Mouse (Mus musculus): ENCODE measurements around the gene Tspan12. TPM values are rescaled to one million over a fixed set of nuclear protein-coding genes. Genes with fewer than 3 reads are reported as not detected.

Tspan12 gene
- polyA plus RNA-seq, 1 experiment from 2014 or later: 69.5 TPM

DNA sequence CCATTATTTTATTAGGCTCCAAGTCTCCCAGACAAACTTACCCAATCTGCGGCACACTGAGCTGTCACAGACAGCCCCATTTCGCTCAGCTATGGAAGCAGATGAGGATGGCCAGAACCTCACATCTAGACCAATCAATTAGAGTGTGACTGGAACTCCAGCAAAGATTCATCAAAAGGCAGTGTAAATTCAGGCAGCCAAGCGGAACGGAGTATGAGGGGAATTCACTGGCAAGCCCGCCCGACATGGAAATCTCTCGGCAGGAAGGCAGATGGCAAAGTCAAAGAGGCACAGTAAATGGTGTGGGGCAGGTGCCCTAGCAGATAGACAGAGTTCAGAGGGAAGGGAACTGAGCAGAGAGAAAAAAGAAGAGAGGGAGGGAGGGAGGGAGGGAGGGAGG, 5.5 kb upstream of the Tspan12 start:
- H3K4me2 ChIP-seq (ENCODE audit: low read length): peak overlapping the region; percentile 23; the same call in 1 of the 2 replicates
- 8% methylated on average over 7 of the region's 7 CpGs for WGBS
- no peaks in the 10 kb centered on the region for H3K9me3 ChIP-seq (ENCODE audit: control insufficient read depth, low read length)
- no peak overlapping the region for H3K27ac ChIP-seq (replicated peaks; ENCODE audit: low read depth, low read length)
- no peak overlapping the region for H3K9ac ChIP-seq (replicated peaks; ENCODE audit: low read length)
- no peaks in the 10 kb centered on the region for H3K36me3 ChIP-seq (ENCODE audit: control insufficient read depth, insufficient read depth, low read length)
- no peaks in the 10 kb centered on the region for H3K27me3 ChIP-seq (ENCODE audit: control insufficient read depth, insufficient read depth, low read length)
- peak; percentile 79 for ATAC-seq (ENCODE audit: low FRiP score, low TSS enrichment)
- no peak overlapping the region for H3K4me3 ChIP-seq (replicated peaks; ENCODE audit: low read depth, low read length)
- H3K4me1 ChIP-seq (ENCODE audit: control insufficient read depth, insufficient read depth, low read length): no peaks in the 10 kb centered on the region
- DNase-seq: peak; percentile 64

DNA sequence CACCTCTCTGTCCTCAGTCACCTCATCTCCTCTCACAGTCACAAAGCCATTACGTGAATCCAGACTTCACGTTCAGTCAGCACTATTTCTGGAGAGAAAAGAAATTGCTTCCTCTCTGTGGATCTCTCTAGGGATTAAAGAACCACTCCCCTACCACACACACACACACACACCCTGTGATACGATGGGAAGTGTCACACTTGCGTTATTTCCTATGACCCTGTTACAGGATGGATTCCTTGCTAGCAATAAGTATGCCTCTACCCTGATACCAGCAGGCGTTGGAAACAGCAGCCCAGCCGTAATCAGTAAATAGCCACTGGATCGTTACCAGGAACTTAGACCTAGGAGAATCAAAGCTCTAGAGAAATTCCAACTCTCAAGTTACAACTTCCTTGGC, 3.6 kb upstream of the Tspan12 start:
- no peaks in the 10 kb centered on the region for H3K27me3 ChIP-seq (ENCODE audit: control insufficient read depth, insufficient read depth, low read length)
- H3K9me3 ChIP-seq (ENCODE audit: control insufficient read depth, low read length): no peaks in the 10 kb centered on the region
- no peak for DNase-seq
- no peak overlapping the region for H3K27ac ChIP-seq (replicated peaks; ENCODE audit: low read depth, low read length)
- no peak overlapping the region for H3K4me3 ChIP-seq (replicated peaks; ENCODE audit: low read depth, low read length)
- no peaks in the 10 kb centered on the region for H3K36me3 ChIP-seq (ENCODE audit: control insufficient read depth, insufficient read depth, low read length)
- peaks cover 4% of the 10 kb centered on the region; the same call in 1 of the 2 replicates for H3K4me1 ChIP-seq (ENCODE audit: control insufficient read depth, insufficient read depth, low read length)
- no peak for ATAC-seq (ENCODE audit: low FRiP score, low TSS enrichment)
- WGBS: 65% methylated on average over 7 of the region's 7 CpGs
- H3K9ac ChIP-seq (replicated peaks; ENCODE audit: low read length): no peak overlapping the region
- H3K4me2 ChIP-seq (ENCODE audit: low read length): no peak overlapping the region

DNA sequence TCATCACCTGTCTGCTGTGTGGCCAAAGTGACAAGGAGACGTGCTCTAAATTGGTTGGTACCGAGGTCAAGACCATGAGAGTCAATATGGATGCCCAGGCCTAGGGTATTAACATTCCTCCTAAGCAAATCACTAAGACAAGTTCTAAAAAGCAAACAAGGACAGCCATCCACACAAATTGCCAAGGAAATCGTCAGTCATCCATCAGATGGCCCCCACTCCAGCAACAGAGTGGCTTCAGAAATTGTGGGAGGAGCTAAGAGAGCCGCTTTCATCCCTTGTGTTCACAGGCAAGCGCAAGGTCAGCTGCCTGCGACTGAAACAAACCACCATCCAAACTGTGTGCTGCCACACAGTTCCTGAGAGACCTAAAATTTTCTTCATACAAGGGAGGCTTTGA, 1.0 kb upstream of the Tspan12 start:
- ATAC-seq (ENCODE audit: low FRiP score, low TSS enrichment): no peak
- 52% methylated on average over 6 of the region's 6 CpGs for WGBS
- DNase-seq: no peak
- no peak overlapping the region for H3K4me3 ChIP-seq (replicated peaks; ENCODE audit: low read depth, low read length)
- H3K36me3 ChIP-seq (ENCODE audit: control insufficient read depth, insufficient read depth, low read length): no peaks in the 10 kb centered on the region
- no peak overlapping the region for H3K4me2 ChIP-seq (ENCODE audit: low read length)
- H3K9ac ChIP-seq (replicated peaks; ENCODE audit: low read length): no peak overlapping the region
- no peaks in the 10 kb centered on the region for H3K27me3 ChIP-seq (ENCODE audit: control insufficient read depth, insufficient read depth, low read length)
- H3K4me1 ChIP-seq (ENCODE audit: control insufficient read depth, insufficient read depth, low read length): peaks cover 9% of the 10 kb centered on the region; the same call in 1 of the 2 replicates
- no peaks in the 10 kb centered on the region for H3K9me3 ChIP-seq (ENCODE audit: control insufficient read depth, low read length)
- no peak overlapping the region for H3K27ac ChIP-seq (replicated peaks; ENCODE audit: low read depth, low read length)

DNA sequence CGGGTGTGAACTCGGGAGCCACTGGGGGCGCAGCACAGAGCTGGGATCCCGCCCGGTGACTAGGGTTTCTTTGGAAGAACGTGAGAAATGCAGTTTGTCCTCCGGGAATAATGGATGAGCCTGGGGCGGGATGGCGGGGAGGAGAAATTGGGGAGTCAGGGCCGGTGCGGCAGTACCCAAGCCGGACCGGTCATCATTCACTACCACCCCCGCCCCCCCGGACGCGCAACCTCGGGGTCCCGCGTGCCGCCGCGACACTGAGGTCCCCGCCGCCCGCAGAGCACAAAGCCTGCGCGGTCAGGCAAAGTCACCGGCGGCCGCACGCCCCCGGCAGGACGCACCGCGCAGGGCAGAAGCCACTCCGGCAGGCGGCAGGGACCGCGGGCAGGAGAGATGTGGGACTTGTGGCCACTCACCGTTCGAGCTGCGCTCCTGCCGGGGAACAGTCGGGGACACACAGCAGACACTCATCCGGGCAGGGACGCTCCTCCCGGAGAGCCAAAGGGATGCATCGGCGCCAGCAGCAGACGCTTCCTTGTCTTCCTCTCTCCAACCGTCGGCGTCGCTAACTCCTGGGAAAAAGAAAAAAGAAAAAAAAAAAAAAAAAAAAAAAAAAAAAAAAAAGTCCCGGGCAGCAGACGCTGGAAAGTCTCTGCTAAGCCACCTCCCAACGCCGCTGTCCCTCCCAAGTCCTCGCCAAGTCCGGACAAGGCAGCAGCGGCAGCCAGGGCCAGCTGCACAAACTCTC, 545 bp downstream of the Tspan12 start:
- Histone ChIP-seq H3K27ac (replicated peaks; ENCODE audit: low read depth, low read length) (peak overlapping the region; percentile 85), H3K36me3 (ENCODE audit: control insufficient read depth, insufficient read depth, low read length) (no peaks in the 10 kb centered on the region), H3K27me3 (ENCODE audit: control insufficient read depth, insufficient read depth, low read length) (no peaks in the 10 kb centered on the region), H3K4me1 (ENCODE audit: control insufficient read depth, insufficient read depth, low read length) (peaks cover 9% of the 10 kb centered on the region; the same call in 1 of the 2 replicates), H3K9ac (replicated peaks; ENCODE audit: low read length) (peak overlapping the region; percentile 86), H3K9me3 (ENCODE audit: control insufficient read depth, low read length) (no peaks in the 10 kb centered on the region), H3K4me3 (replicated peaks; ENCODE audit: low read depth, low read length) (peak overlapping the region; percentile 79), H3K4me2 (ENCODE audit: low read length) (peak overlapping the region; percentile 80)
- peak; percentile 86 for DNase-seq
- peak; percentile 85 for ATAC-seq (ENCODE audit: low FRiP score, low TSS enrichment)
- under 1% methylated on average over 62 of the region's 62 CpGs for WGBS

DNA sequence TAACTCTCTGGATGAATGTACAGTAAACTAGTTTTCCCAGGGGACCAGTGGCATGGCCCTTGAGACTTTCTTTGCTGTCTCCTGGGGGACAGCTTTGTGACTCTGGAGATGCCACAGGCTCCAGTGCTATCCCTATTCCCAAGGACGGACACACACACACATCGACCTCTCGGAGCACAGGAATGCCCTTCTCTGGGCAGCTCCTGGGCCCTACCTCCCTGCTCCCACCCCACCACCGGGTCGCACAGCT, 1.0 kb downstream of the Tspan12 start:
- Histone ChIP-seq H3K4me3 (replicated peaks; ENCODE audit: low read depth, low read length) (peak overlapping the region; percentile 79), H3K9me3 (ENCODE audit: control insufficient read depth, low read length) (no peaks in the 10 kb centered on the region), H3K27me3 (ENCODE audit: control insufficient read depth, insufficient read depth, low read length) (no peaks in the 10 kb centered on the region), H3K4me1 (ENCODE audit: control insufficient read depth, insufficient read depth, low read length) (peaks cover 9% of the 10 kb centered on the region; the same call in 1 of the 2 replicates), H3K9ac (replicated peaks; ENCODE audit: low read length) (peak overlapping the region; percentile 86), H3K36me3 (ENCODE audit: control insufficient read depth, insufficient read depth, low read length) (no peaks in the 10 kb centered on the region), H3K27ac (replicated peaks; ENCODE audit: low read depth, low read length) (no peak overlapping the region), H3K4me2 (ENCODE audit: low read length) (peak overlapping the region; percentile 80)
- ATAC-seq (ENCODE audit: low FRiP score, low TSS enrichment) (peak; percentile 91), DNase-seq (no peak)
- WGBS: 1% methylated on average over 5 of the region's 5 CpGs

DNA sequence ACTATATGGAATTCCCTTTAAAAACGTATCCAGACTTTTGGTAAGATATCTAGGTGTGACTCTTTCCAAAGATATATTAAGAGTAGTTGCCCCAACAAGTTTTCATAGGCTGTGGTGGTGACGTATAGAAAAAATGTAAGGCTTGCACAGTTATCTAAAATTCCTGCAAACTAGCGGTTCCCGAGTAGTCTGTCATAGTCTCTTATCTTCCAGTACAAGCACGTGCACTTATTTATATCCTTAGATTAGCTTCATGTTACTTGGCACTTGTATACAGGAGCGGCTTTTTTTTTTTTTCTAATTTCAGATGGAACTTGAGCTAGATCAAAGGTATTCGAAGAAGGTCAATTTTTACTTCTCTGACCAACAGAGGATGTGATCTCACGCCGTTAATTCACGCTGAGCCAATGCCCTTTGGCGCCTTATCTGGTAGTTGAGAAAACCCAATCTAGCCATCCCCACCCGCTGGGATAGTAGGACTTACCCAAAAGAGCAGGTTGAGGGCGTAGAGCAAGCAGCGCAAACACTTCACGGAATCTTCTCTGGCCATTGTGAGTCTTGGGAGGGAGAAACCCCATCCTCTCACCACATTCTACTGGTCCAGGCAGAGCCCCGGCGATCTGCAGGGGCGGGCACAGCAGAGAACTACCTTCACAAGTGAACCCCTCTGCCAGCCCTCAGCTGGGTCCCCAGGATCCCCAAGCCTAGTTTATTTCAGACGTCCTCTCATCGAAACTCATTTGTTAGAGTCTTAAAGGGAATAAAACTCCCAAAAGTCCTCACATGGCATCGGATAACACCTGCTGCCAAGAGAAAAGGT, 1.6 kb downstream of the Tspan12 start:
- Histone ChIP-seq H3K4me2 (ENCODE audit: low read length) (peak overlapping the region; percentile 80), H3K9me3 (ENCODE audit: control insufficient read depth, low read length) (no peaks in the 10 kb centered on the region), H3K4me3 (replicated peaks; ENCODE audit: low read depth, low read length) (peak overlapping the region; percentile 79), H3K4me1 (ENCODE audit: control insufficient read depth, insufficient read depth, low read length) (peaks cover 9% of the 10 kb centered on the region; the same call in 1 of the 2 replicates), H3K36me3 (ENCODE audit: control insufficient read depth, insufficient read depth, low read length) (no peaks in the 10 kb centered on the region), H3K27me3 (ENCODE audit: control insufficient read depth, insufficient read depth, low read length) (no peaks in the 10 kb centered on the region), H3K27ac (replicated peaks; ENCODE audit: low read depth, low read length) (no peak overlapping the region), H3K9ac (replicated peaks; ENCODE audit: low read length) (peak overlapping the region; percentile 86; the same call in 1 of the 2 replicates)
- DNase-seq (no peak), ATAC-seq (ENCODE audit: low FRiP score, low TSS enrichment) (0 out of 2 replicates have a peak, but pooled peaks have one; percentile 21)
- WGBS: 27% methylated on average over 21 of the region's 21 CpGs

DNA sequence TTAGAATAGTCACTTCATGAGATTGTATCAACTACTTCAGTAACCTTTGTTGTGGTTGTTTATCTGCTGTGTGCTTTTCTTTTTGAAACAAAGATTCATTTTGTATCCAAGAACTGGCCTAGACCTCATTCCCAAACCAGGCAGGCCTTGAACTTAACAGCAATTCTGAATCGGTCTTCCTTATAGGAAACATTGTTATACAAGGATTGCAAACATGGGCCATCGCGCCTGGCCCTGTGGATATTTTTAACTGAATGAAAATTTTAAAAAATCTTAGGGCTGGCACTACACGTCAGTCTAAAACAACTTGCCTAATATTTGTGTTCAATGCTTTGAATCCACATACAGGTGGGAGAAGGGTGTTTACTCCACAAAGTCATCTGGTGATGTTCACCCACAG, 3.5 kb downstream of the Tspan12 start:
- peaks cover 9% of the 10 kb centered on the region; the same call in 1 of the 2 replicates for H3K4me1 ChIP-seq (ENCODE audit: control insufficient read depth, insufficient read depth, low read length)
- H3K27ac ChIP-seq (replicated peaks; ENCODE audit: low read depth, low read length): no peak overlapping the region
- ATAC-seq (ENCODE audit: low FRiP score, low TSS enrichment) (no peak), DNase-seq (no peak)
- no peak overlapping the region for H3K9ac ChIP-seq (replicated peaks; ENCODE audit: low read length)
- H3K9me3 ChIP-seq (ENCODE audit: control insufficient read depth, low read length): no peaks in the 10 kb centered on the region
- 93% methylated on average over 4 of the region's 4 CpGs for WGBS
- no peak overlapping the region for H3K4me3 ChIP-seq (replicated peaks; ENCODE audit: low read depth, low read length)
- H3K4me2 ChIP-seq (ENCODE audit: low read length): no peak overlapping the region
- H3K27me3 ChIP-seq (ENCODE audit: control insufficient read depth, insufficient read depth, low read length): no peaks in the 10 kb centered on the region
- H3K36me3 ChIP-seq (ENCODE audit: control insufficient read depth, insufficient read depth, low read length): no peaks in the 10 kb centered on the region

DNA sequence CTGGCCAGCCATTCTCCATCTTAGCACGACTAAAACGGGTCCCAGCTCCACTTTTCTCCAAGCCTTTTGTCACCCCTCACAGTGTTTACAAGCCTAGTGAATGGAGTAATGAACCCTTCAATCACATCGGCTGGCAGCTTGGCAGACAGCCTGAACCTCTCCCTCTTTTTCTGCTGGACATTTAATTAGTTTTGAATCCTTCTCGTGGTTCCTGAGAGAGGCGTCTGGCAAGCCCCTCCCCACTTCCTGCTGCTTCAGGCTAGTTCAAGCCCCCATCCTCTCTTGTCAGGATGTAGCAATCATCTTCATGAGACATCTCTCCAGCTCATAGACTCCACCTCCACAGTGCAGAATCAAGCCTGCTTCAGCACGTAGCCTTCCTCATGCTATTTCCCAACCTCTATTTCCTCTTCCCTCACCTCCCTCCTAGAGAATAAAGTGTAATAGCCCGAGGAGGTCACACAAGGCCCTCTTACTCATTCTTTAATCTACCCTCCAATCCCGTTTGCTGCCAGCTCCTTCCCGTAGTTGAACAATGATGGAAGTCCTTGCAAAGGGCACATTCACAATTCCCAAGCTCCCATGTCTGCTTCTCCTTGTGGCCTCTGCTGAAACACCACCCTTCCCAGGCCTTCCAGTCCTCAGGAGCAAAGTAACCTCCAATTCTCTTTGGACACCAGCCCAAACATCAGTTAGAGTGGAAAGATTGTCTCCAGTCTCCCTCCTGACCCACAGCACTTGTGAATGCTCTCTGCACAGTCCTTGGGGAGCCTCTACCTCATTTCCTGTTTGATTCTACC, 12.1 kb downstream of the Tspan12 start:
- Histone ChIP-seq H3K36me3 (ENCODE audit: control insufficient read depth, insufficient read depth, low read length) (peaks cover 5% of the 10 kb centered on the region), H3K27ac (replicated peaks; ENCODE audit: low read depth, low read length) (no peak overlapping the region), H3K4me3 (replicated peaks; ENCODE audit: low read depth, low read length) (no peak overlapping the region), H3K9ac (replicated peaks; ENCODE audit: low read length) (no peak overlapping the region), H3K4me1 (ENCODE audit: control insufficient read depth, insufficient read depth, low read length) (0 out of 2 replicates have a peak, but pooled peaks cover 4% of the 10 kb centered on the region), H3K9me3 (ENCODE audit: control insufficient read depth, low read length) (no peaks in the 10 kb centered on the region), H3K27me3 (ENCODE audit: control insufficient read depth, insufficient read depth, low read length) (no peaks in the 10 kb centered on the region), H3K4me2 (ENCODE audit: low read length) (no peak overlapping the region)
- DNase-seq (peak; percentile 64), ATAC-seq (ENCODE audit: low FRiP score, low TSS enrichment) (peak; percentile 55; the same call in 1 of the 2 replicates)
- WGBS: 23% methylated on average over 9 of the region's 9 CpGs
